Mouse (Mus musculus): ENCODE measurements at regions not wholly inside any gene's neighbourhood (a gene's known extent, or its start where the extent isn't known, plus 50 kb on each side); places are given as distances from the start of the nearest gene placed in this dataset.

- H3K9me3 ChIP-seq (ENCODE audit: control insufficient read depth, low read length): no peaks in the 10 kb centered on the region
- no peaks in the 10 kb centered on the region for H3K4me1 ChIP-seq (ENCODE audit: control insufficient read depth, insufficient read depth, low read length)
- no peak overlapping the region for H3K4me2 ChIP-seq (ENCODE audit: low read depth, low read length)
- H3K9ac ChIP-seq (replicated peaks; ENCODE audit: low read depth, low read length): no peak overlapping the region
- H3K36me3 ChIP-seq (ENCODE audit: control insufficient read depth, insufficient read depth, low read length): no peaks in the 10 kb centered on the region
- H3K4me3 ChIP-seq (ENCODE audit: low read depth, low read length): no peak overlapping the region
- H3K27me3 ChIP-seq (ENCODE audit: control insufficient read depth, insufficient read depth, low read length): no peaks in the 10 kb centered on the region
- no peak for ATAC-seq (ENCODE audit: low read depth)
- no peak overlapping the region for H3K27ac ChIP-seq (ENCODE audit: low read depth, low read length)
- 81% methylated on average over 6 of the region's 6 CpGs for WGBS
Observed at GRCm38 (mm10) chr10:9029506-9029905, 143.6 kb upstream of the Sash1 start.

- 86% methylated on average over 12 of the region's 12 CpGs for WGBS
- Histone ChIP-seq H3K36me3 (ENCODE audit: control insufficient read depth, insufficient read depth, low read length) (no peaks in the 10 kb centered on the region), H3K27me3 (ENCODE audit: control insufficient read depth, insufficient read depth, low read length) (no peaks in the 10 kb centered on the region), H3K4me2 (ENCODE audit: low read depth, low read length) (no peak overlapping the region), H3K9ac (replicated peaks; ENCODE audit: low read depth, low read length) (no peak overlapping the region), H3K27ac (ENCODE audit: low read depth, low read length) (no peak overlapping the region), H3K9me3 (ENCODE audit: control insufficient read depth, low read length) (no peaks in the 10 kb centered on the region), H3K4me1 (ENCODE audit: control insufficient read depth, insufficient read depth, low read length) (no peaks in the 10 kb centered on the region), H3K4me3 (ENCODE audit: low read depth, low read length) (no peak overlapping the region)
- ATAC-seq (ENCODE audit: low read depth): no peak
Observed at GRCm38 (mm10) chr10:9027070-9027807, 141.4 kb upstream of the Sash1 start.

DNA sequence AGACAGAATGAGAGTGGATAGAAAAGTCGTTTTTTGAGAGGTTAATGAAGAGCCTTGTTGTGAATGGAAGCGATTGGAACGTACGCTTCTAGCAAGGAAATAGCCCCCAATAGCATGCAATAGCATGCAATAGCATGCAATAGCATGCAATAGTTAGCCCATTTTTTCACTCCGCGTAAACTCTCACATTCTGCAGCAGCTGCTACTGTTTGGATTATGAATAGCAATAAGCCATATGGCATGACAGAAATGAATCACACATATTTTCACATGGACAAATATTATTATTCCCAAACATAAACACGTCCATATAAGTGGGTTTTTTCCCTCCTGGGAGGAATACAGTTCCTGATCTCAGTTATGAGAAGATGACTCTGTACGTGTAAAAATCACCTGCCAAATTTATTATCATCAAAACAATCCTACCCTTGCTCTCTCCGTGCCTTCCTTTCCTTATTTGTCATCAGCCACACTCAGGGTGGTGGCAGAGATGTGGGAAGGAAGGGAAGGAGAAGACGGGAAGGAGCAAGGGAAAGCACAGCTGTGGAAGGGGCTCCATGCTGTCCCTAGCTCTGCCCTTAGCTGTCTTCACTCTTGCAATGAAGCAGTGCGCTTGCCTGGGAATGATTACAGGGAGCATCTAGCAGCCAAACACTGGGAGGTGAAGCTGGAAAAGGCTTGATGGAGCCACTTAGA is 129.1 kb upstream of the Sash1 start:
- H3K4me1 ChIP-seq (ENCODE audit: control insufficient read depth, insufficient read depth, low read length): no peaks in the 10 kb centered on the region
- no peak overlapping the region for H3K27ac ChIP-seq (ENCODE audit: low read depth, low read length)
- no peaks in the 10 kb centered on the region for H3K36me3 ChIP-seq (ENCODE audit: control insufficient read depth, insufficient read depth, low read length)
- 66% methylated on average over 11 of the region's 11 CpGs for WGBS
- 0 out of 2 replicates have a peak, but pooled peaks have one; percentile 18 for ATAC-seq (ENCODE audit: low read depth)
- H3K27me3 ChIP-seq (ENCODE audit: control insufficient read depth, insufficient read depth, low read length): no peaks in the 10 kb centered on the region
- H3K4me3 ChIP-seq (ENCODE audit: low read depth, low read length): no peak overlapping the region
- no peaks in the 10 kb centered on the region for H3K9me3 ChIP-seq (ENCODE audit: control insufficient read depth, low read length)
- H3K9ac ChIP-seq (replicated peaks; ENCODE audit: low read depth, low read length): no peak overlapping the region
- H3K4me2 ChIP-seq (ENCODE audit: low read depth, low read length): no peak overlapping the region

DNA sequence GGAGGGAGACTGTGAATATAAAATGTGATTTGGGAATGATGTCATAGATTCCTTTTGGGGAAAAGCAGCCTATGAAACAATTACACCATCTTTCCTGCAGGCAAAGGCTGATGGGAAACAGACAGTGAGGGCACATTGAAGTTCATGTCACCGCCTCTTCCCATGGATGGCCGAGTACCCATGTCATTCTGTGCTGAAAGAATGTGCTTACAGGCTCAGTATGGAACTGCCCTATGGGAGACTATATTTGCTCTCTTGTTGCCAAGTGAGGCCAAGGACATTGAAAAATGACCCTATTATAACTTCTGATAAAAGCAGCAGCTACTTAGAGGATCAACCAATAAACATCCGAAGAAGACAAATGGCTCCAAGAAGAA is 127.7 kb upstream of the Sash1 start:
- no peaks in the 10 kb centered on the region for H3K9me3 ChIP-seq (ENCODE audit: control insufficient read depth, low read length)
- H3K4me3 ChIP-seq (ENCODE audit: low read depth, low read length): no peak overlapping the region
- no peak overlapping the region for H3K9ac ChIP-seq (replicated peaks; ENCODE audit: low read depth, low read length)
- 49% methylated on average over 3 of the region's 3 CpGs for WGBS
- H3K4me1 ChIP-seq (ENCODE audit: control insufficient read depth, insufficient read depth, low read length): no peaks in the 10 kb centered on the region
- H3K36me3 ChIP-seq (ENCODE audit: control insufficient read depth, insufficient read depth, low read length): no peaks in the 10 kb centered on the region
- no peak for ATAC-seq (ENCODE audit: low read depth)
- no peaks in the 10 kb centered on the region for H3K27me3 ChIP-seq (ENCODE audit: control insufficient read depth, insufficient read depth, low read length)
- no peak overlapping the region for H3K27ac ChIP-seq (ENCODE audit: low read depth, low read length)
- no peak overlapping the region for H3K4me2 ChIP-seq (ENCODE audit: low read depth, low read length)

- H3K27ac ChIP-seq (ENCODE audit: low read depth, low read length): no peak overlapping the region
- no peak overlapping the region for H3K4me2 ChIP-seq (ENCODE audit: low read depth, low read length)
- H3K36me3 ChIP-seq (ENCODE audit: control insufficient read depth, insufficient read depth, low read length): no peaks in the 10 kb centered on the region
- H3K4me3 ChIP-seq (ENCODE audit: low read depth, low read length): no peak overlapping the region
- no peaks in the 10 kb centered on the region for H3K27me3 ChIP-seq (ENCODE audit: control insufficient read depth, insufficient read depth, low read length)
- no peaks in the 10 kb centered on the region for H3K9me3 ChIP-seq (ENCODE audit: control insufficient read depth, low read length)
- H3K9ac ChIP-seq (replicated peaks; ENCODE audit: low read depth, low read length): no peak overlapping the region
- ATAC-seq (ENCODE audit: low read depth): peak; percentile 50; the same call in 1 of the 2 replicates
- WGBS: 38% methylated on average over 5 of the region's 5 CpGs
- H3K4me1 ChIP-seq (ENCODE audit: control insufficient read depth, insufficient read depth, low read length): no peaks in the 10 kb centered on the region
Observed at GRCm38 (mm10) chr10:9012829-9013548, 127.1 kb upstream of the Sash1 start.

GRCm38 (mm10) chr10:9011906-9012305 is 126.0 kb upstream of the Sash1 start:
- H3K4me1 ChIP-seq (ENCODE audit: control insufficient read depth, insufficient read depth, low read length): no peaks in the 10 kb centered on the region
- H3K9me3 ChIP-seq (ENCODE audit: control insufficient read depth, low read length): no peaks in the 10 kb centered on the region
- H3K27ac ChIP-seq (ENCODE audit: low read depth, low read length): no peak overlapping the region
- no peaks in the 10 kb centered on the region for H3K27me3 ChIP-seq (ENCODE audit: control insufficient read depth, insufficient read depth, low read length)
- no peaks in the 10 kb centered on the region for H3K36me3 ChIP-seq (ENCODE audit: control insufficient read depth, insufficient read depth, low read length)
- H3K9ac ChIP-seq (replicated peaks; ENCODE audit: low read depth, low read length): no peak overlapping the region
- ATAC-seq (ENCODE audit: low read depth): no peak
- 75% methylated on average over 2 of the region's 2 CpGs for WGBS
- H3K4me2 ChIP-seq (ENCODE audit: low read depth, low read length): no peak overlapping the region
- H3K4me3 ChIP-seq (ENCODE audit: low read depth, low read length): no peak overlapping the region

DNA sequence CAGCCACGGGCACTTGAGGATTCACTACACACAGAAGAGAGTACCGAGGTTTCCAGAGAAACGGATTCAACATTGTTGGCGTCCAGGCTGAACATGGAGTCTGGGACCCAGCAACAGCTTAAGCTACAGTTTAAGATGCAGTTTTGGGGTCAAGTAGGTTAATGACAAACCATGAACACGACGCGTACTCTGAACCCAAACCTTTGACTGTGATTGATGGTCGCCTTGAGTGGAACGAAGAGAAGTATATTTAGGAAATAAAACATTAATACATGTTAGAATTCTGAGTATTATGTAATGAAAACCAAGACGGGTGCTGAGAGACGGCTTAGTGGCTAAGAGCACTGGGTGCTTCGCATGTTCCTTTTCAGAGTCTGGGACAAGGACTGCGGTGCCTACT is 124.3 kb upstream of the Sash1 start:
- H3K4me2 ChIP-seq (ENCODE audit: low read depth, low read length): no peak overlapping the region
- H3K36me3 ChIP-seq (ENCODE audit: control insufficient read depth, insufficient read depth, low read length): no peaks in the 10 kb centered on the region
- no peak overlapping the region for H3K9ac ChIP-seq (replicated peaks; ENCODE audit: low read depth, low read length)
- H3K4me3 ChIP-seq (ENCODE audit: low read depth, low read length): no peak overlapping the region
- 82% methylated on average over 13 of the region's 13 CpGs for WGBS
- H3K4me1 ChIP-seq (ENCODE audit: control insufficient read depth, insufficient read depth, low read length): no peaks in the 10 kb centered on the region
- no peak overlapping the region for H3K27ac ChIP-seq (ENCODE audit: low read depth, low read length)
- H3K27me3 ChIP-seq (ENCODE audit: control insufficient read depth, insufficient read depth, low read length): no peaks in the 10 kb centered on the region
- H3K9me3 ChIP-seq (ENCODE audit: control insufficient read depth, low read length): no peaks in the 10 kb centered on the region
- ATAC-seq (ENCODE audit: low read depth): no peak

DNA sequence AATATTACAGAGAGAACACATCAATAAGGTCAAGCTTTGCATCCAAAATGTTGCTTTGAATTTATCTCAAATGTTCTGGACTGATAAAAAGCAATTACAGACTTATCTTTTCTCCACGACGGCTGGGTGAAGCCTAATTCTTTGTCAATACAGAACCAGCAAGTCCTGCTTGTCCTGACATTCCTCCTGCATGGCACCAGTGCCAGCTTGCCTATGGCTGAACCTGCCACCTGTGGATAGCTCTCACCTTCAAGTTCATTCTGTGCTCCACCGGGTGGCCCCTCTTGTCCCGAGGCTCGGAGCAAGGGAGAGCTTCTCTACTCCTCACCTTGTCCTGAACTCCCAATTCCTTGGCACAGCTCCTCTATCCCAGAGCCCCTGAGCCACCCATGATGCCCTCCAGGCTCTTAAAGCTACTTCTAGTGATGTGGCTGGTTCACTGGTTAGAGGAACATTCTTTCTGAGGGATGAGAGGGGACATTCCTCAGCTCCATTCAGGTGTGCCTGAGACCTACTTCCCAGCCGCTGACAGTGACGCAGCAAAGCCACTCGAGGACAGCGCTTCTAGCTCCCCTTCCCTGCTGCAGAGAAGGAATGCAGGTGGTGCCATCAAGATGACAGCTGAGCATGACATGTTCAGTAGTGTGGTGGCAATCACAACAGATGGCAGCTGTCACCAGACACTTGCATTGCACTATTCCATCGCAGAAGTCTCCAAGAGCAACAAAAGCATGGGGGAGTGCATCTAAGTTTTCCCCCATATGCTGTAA is 119.5 kb upstream of the Sash1 start:
- ATAC-seq (ENCODE audit: low read depth): no peak
- no peak overlapping the region for H3K4me2 ChIP-seq (ENCODE audit: low read depth, low read length)
- no peaks in the 10 kb centered on the region for H3K9me3 ChIP-seq (ENCODE audit: control insufficient read depth, low read length)
- H3K4me1 ChIP-seq (ENCODE audit: control insufficient read depth, insufficient read depth, low read length): no peaks in the 10 kb centered on the region
- H3K4me3 ChIP-seq (ENCODE audit: low read depth, low read length): no peak overlapping the region
- no peaks in the 10 kb centered on the region for H3K36me3 ChIP-seq (ENCODE audit: control insufficient read depth, insufficient read depth, low read length)
- WGBS: 81% methylated on average over 10 of the region's 10 CpGs
- no peak overlapping the region for H3K27ac ChIP-seq (ENCODE audit: low read depth, low read length)
- H3K27me3 ChIP-seq (ENCODE audit: control insufficient read depth, insufficient read depth, low read length): no peaks in the 10 kb centered on the region
- H3K9ac ChIP-seq (replicated peaks; ENCODE audit: low read depth, low read length): no peak overlapping the region

Measured in neural tube, embryonic 14.5 days (tissue).